Mouse (Mus musculus): ENCODE results near the gene Gm28035.

The Gm28035 gene

GRCm38 (mm10) chr2:30287027-30287373 is 46.6 kb downstream of the Gm28035 start:
- ATAC-seq (ENCODE audit: insufficient number of reproducible peaks, low FRiP score, low TSS enrichment), result no peak

DNA sequence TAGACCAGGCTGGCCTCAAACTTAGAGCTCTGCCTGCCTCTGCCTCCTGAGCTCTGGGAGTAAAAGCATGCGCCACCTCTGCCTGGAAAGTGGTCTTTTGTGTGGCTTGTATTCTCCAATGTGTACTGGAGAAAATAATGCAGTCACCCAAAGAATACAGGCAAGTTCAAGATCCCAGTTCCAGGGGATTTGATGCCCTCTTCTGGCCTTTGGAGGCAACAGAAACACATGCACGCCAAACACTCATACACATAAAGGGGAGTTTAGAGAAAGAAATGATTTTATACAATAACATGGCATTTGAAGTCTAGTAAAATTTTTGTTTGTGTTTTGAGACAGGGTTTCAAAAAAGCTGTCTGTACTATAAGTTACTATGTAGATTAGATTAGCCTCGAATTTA is 59.2 kb downstream of the Gm28035 start:
- ATAC-seq (ENCODE audit: insufficient number of reproducible peaks, low FRiP score, low TSS enrichment), result no peak

DNA sequence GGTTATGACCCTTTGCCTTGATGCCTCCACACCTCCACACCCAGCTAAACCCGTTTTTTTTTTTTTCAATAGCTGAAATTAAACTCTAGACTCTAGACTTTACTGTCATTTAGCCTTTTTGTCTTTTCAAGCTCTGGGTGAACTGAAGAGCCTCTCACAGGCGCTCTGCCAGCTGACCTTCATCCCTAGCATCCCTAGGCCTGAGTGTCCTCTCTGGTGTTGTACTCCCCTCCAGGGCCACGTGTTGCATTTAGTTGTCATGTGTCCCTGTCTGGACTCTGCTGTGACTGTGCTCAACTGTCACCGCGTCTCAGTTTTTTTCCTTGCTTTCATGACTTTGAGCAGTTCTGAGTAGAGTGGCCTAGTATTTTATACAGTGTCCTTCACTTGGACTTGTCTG is 59.6 kb downstream of the Gm28035 start:
- ATAC-seq (ENCODE audit: insufficient number of reproducible peaks, low FRiP score, low TSS enrichment), result no peak

- no peak for ATAC-seq (ENCODE audit: insufficient number of reproducible peaks, low FRiP score, low TSS enrichment)
These were observed 65.7 kb downstream of the Gm28035 start for GRCm38 (mm10) chr2:30306087-30306486.

GRCm38 (mm10) chr2:30309351-30309750 is 69.0 kb downstream of the Gm28035 start:
- ATAC-seq (ENCODE audit: insufficient number of reproducible peaks, low FRiP score, low TSS enrichment), result no peak

DNA sequence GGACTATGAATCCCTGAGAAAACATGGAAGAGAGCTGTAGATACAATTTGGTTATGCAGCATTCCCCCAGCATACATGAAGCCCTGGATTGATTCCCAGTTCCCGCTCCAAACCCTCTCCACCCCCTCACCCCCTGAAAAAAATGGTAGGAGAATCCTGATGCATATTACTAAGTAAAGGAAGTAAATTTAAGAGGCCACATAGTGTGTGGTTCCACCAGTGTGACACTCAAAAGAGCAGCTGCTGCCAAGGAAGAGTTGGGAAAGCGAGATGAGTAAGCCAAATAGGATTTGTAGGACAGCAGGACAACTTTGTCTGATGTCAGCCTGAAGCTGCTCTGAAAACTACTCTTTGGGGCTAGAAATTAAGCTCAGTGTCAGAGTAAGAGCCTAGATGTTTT is 71.1 kb downstream of the Gm28035 start:
- no peak for ATAC-seq (ENCODE audit: insufficient number of reproducible peaks, low FRiP score, low TSS enrichment)

- ATAC-seq (ENCODE audit: insufficient number of reproducible peaks, low FRiP score, low TSS enrichment), result no peak
These were observed 75.8 kb downstream of the Gm28035 start for GRCm38 (mm10) chr2:30316136-30316535.

GRCm38 (mm10) chr2:30316955-30317354 is 76.6 kb downstream of the Gm28035 start:
- no peak for ATAC-seq (ENCODE audit: insufficient number of reproducible peaks, low FRiP score, low TSS enrichment)

- ATAC-seq (ENCODE audit: insufficient number of reproducible peaks, low FRiP score, low TSS enrichment), result no peak
These were observed 78.9 kb downstream of the Gm28035 start for GRCm38 (mm10) chr2:30319260-30319659.

- no peak for ATAC-seq (ENCODE audit: insufficient number of reproducible peaks, low FRiP score, low TSS enrichment)
These were observed 82.7 kb downstream of the Gm28035 start for GRCm38 (mm10) chr2:30323111-30323510.

- ATAC-seq (ENCODE audit: insufficient number of reproducible peaks, low FRiP score, low TSS enrichment), result no peak
These were observed 84.9 kb downstream of the Gm28035 start for GRCm38 (mm10) chr2:30325296-30325695.

- no peak for ATAC-seq (ENCODE audit: insufficient number of reproducible peaks, low FRiP score, low TSS enrichment)
These were observed 86.9 kb downstream of the Gm28035 start for GRCm38 (mm10) chr2:30327276-30327675.

- ATAC-seq (ENCODE audit: insufficient number of reproducible peaks, low FRiP score, low TSS enrichment), result no peak
These were observed 88.4 kb downstream of the Gm28035 start for GRCm38 (mm10) chr2:30328791-30329190.

Data from cerebellum, adult (tissue).